8 mouse cellular contexts compared by ENCODE assay signal in the genomic region with DNA sequence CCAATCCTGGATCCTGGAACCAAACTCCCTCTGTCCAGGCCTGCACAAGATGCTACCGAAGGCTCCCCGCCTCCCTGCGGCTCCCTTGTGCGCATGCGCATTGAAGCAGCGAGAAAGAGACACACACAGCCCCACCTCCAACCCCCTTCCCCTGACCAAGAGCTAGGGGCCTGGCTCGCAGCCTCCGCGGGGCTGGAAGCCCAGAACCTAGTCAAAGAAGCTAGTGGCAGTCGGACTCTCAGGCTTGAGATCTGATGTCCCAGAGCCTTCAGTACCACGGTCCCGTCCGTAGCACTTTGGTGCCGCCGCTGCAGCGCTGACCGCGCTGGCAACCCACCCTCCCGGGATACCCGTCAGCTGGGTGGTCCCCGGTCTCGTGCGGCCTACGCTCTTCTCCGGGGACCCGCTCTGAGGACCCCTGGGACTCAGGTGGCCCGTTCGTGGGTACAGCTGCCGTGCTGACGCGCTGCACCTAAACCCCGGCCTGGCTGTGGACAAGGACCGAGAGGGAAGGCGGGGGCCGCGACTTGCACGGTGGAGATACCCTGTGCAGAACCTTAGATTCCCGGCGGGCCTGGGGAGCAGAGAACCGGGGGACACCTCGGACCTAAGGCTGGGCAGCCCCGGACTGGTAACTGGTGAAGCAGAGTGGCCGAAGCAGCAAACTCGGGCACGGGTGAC. TPM values are rescaled to one million over a fixed set of nuclear protein-coding genes. Genes with fewer than 3 reads are reported as not detected.
DNase-seq lines count a peak whose midpoint lies in the region; ATAC-seq and TF ChIP-seq lines count a peak whose summit lies in the region.

A gene (plus strand): TSS at position 128 of the 681 bp plus-strand sequence.

- H3K36me3 ChIP-seq in hindbrain, postnatal 0 days (ENCODE audit: insufficient read depth, low read length), result peaks cover 17% of the 10 kb centered on the region

- peak within 1 kb of the TSS; percentile 82 for H3K9ac ChIP-seq in hindbrain, postnatal 0 days (replicated peaks; ENCODE audit: low read length)

- H3K4me1 ChIP-seq in hindbrain, postnatal 0 days (ENCODE audit: insufficient read depth, low read length), result peaks cover 7% of the 10 kb centered on the region

- peak; percentile 97 for ATAC-seq in hindbrain, postnatal 0 days

- no peak for TF ChIP-seq CTCF in gastrocnemius, adult 2 months (IDR thresholded peaks at IDR 0.05)
- no peak for TF ChIP-seq CTCF in hindbrain, postnatal 0 days (IDR thresholded peaks at IDR 0.05; ENCODE audit: low read depth)

- peak within 1 kb of the TSS; percentile 93 for H3K4me3 ChIP-seq in gastrocnemius, adult 2 months
- H3K4me3 ChIP-seq in hindbrain, postnatal 0 days (ENCODE audit: low read length), result peak within 1 kb of the TSS; percentile 70

- H3K9me3 ChIP-seq in hindbrain, postnatal 0 days (ENCODE audit: low read length), result no peaks in the 10 kb centered on the region

- peak; percentile 71 for DNase-seq in WW6 (ENCODE audit: low read depth, low spot score)
- DNase-seq in cerebellum, postnatal 25 days, result peak; percentile 90 to 93
- peak; percentile 89 for DNase-seq in gastrocnemius, adult 2 months
- peak; percentile 97 for DNase-seq in hindbrain, postnatal 0 days (ENCODE audit: low spot score)
- peak; percentile 79 to 87 for DNase-seq in left cerebral cortex, adult 18-20 months (ENCODE audit: low spot score in 2 of 2)
- DNase-seq in lung, postnatal 4 days, result peak; percentile 84 to 89
- peak; percentile 89 for DNase-seq in right cerebral cortex, adult 18-20 months
- peak; percentile 65 for DNase-seq in urinary bladder, adult 2 months (ENCODE audit: low spot score)

- intact Hi-C loops in gastrocnemius, adult 2 months (cut with DNase I), result no loop called here

- WGBS in hindbrain, postnatal 0 days, result under 1% methylated on average over 45 of the region's 45 CpGs

- H3K27me3 ChIP-seq in hindbrain, postnatal 0 days (ENCODE audit: insufficient read depth, low read length), result no peaks in the 10 kb centered on the region

- H3K27ac ChIP-seq in gastrocnemius, adult 2 months, result peak within 1 kb of the TSS; percentile 90
- H3K27ac ChIP-seq in hindbrain, postnatal 0 days, result peak within 1 kb of the TSS; percentile 92

- peak within 1 kb of the TSS; percentile 77 for H3K4me2 ChIP-seq in hindbrain, postnatal 0 days (ENCODE audit: low read depth, low read length)

RNA-seq across cellular contexts. Expression of the gene that starts here (rescaled TPM):
- 1 to 10 TPM; 1.8 to 2.6 TPM for total RNA-seq in gastrocnemius, adult 2 months (2021)
- 10.1 and 11.3 TPM in 2 replicates for total RNA-seq in hindbrain, postnatal 0 days (2014; rRNA removed)
- polyA plus RNA-seq in hindbrain, postnatal 0 days (2015; fragmentation: Nextera tagmentation; extraction: Ambion mirVana), result 10.8 and 10.9 TPM in 2 replicates
- 10 to 100 TPM; 11.7 to 12.9 TPM for total RNA-seq in left cerebral cortex, adult 18-20 months (2021)
- polyA plus RNA-seq in urinary bladder, adult 2 months (2012; rRNA removed), result 2.7 and 3.7 TPM in 2 replicates

Comparison
In these comparisons a context has a peak if more than half of its experiments do, and no peak if none do; other contexts are left out.
1. Peak in every context shown above with its lines: DNase-seq, ATAC-seq, H3K4me3 ChIP-seq and H3K27ac ChIP-seq.